Mouse (Mus musculus): ENCODE data around the gene 5730596B20Rik. TPM values are rescaled to one million over a fixed set of nuclear protein-coding genes. Genes with fewer than 3 reads are reported as not detected.
A peak's percentile ranks its signal among the peaks of the same experiment; 100 is the strongest.

The 5730596B20Rik gene
- polyA plus RNA-seq, 1 experiment from 2014 or later, result 0.61 TPM

DNA sequence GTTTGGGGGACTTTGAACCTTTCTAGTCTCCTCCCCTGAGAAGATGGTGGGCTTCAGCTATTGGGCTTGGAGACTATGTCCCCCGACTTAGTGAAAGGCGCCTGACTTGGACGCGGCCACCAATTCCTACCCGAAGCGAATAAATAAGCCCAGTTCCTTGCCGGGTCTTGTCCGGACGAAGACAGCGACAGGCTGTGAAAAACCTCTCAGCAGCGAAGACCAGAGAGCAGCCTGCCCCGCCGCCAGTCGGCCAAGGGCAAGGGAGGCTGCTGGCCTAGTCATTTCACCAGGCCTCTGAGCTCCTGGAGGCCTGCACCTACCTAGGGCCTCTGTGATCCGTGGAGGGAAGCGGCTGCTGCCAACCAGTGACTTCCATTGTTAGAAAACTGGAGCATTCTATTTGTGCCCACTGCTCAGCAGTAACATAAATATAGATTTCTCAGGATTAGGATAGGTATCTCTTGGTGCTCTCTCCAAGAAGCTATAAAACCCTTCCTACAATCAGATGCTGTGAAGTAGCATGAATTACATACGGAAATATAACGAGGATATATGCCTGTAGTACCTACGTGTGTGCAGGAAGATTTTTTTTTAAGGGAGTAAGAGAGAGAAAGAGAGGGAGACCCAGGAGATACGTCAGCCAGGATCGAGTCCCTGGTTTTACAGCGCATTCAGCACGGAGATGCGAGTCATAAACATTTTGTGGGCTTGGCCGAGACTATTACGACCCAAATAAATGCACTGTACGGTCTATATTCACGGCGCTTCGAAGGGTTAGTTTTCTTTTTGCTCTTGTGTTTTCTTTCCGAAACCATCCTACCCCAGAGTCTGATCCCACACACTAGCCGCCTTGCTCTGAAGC, 42.9 kb downstream of the 5730596B20Rik start:
- no peak overlapping the region for H3K4me3 ChIP-seq (ENCODE audit: low read depth, low read length)
- H3K4me1 ChIP-seq (replicated peaks; ENCODE audit: control insufficient read depth, insufficient read depth, low read length), result no peaks in the 10 kb centered on the region; the same call in 1 of the 2 replicates
- peaks cover 95% of the 10 kb centered on the region for H3K27me3 ChIP-seq (replicated peaks; ENCODE audit: control insufficient read depth, insufficient read depth, low read length)
- H3K4me2 ChIP-seq (replicated peaks; ENCODE audit: low read depth), result peak overlapping the region; percentile 92; the same call in 1 of the 2 replicates
- H3K27ac ChIP-seq (ENCODE audit: low read depth, low read length), result no peak overlapping the region
- no peak for ATAC-seq
- H3K36me3 ChIP-seq (ENCODE audit: control insufficient read depth, insufficient read depth), result no peaks in the 10 kb centered on the region
- TF ChIP-seq CTCF (IDR thresholded peaks at IDR 0.05; ENCODE audit: low read depth), result no peak
- no peak overlapping the region for H3K9ac ChIP-seq (ENCODE audit: low read depth, low read length)
- 38% methylated on average over 32 of the region's 32 CpGs for WGBS
- H3K9me3 ChIP-seq (ENCODE audit: control insufficient read depth), result no peaks in the 10 kb centered on the region

DNA sequence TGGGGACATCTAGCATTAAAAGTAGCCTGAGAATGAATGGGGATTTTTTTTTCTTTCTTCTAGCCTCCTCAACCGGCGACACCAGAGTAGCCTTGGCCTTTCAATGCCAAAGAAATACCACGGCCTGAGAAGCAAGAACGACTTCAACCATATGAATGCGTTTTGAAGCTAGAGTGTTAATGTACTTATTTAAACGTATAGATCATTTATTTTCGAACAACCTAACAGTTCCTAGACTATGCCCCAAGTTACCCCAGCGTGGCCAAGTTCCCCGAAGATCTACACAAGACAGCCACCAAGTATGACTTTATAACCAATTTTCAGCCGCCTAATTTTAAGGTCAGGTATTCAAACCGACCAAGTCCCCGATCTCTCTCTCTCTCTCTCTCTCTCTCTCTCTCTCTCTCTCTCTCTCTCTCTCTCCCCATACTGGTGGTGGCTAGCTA, 43.6 kb downstream of the 5730596B20Rik start:
- H3K9me3 ChIP-seq (ENCODE audit: control insufficient read depth), result no peaks in the 10 kb centered on the region
- peak overlapping the region; percentile 92 for H3K4me2 ChIP-seq (replicated peaks; ENCODE audit: low read depth)
- no peak for ATAC-seq
- no peaks in the 10 kb centered on the region for H3K36me3 ChIP-seq (ENCODE audit: control insufficient read depth, insufficient read depth)
- WGBS, result 17% methylated on average over 12 of the region's 12 CpGs
- H3K27ac ChIP-seq (ENCODE audit: low read depth, low read length), result no peak overlapping the region
- H3K4me3 ChIP-seq (ENCODE audit: low read depth, low read length), result peak overlapping the region; percentile 57
- peaks cover 95% of the 10 kb centered on the region for H3K27me3 ChIP-seq (replicated peaks; ENCODE audit: control insufficient read depth, insufficient read depth, low read length)
- H3K4me1 ChIP-seq (replicated peaks; ENCODE audit: control insufficient read depth, insufficient read depth, low read length), result no peaks in the 10 kb centered on the region; the same call in 1 of the 2 replicates
- peak overlapping the region; percentile 28; the same call in 1 of the 2 replicates for H3K9ac ChIP-seq (ENCODE audit: low read depth, low read length)
- TF ChIP-seq CTCF (IDR thresholded peaks at IDR 0.05; ENCODE audit: low read depth), result no peak

DNA sequence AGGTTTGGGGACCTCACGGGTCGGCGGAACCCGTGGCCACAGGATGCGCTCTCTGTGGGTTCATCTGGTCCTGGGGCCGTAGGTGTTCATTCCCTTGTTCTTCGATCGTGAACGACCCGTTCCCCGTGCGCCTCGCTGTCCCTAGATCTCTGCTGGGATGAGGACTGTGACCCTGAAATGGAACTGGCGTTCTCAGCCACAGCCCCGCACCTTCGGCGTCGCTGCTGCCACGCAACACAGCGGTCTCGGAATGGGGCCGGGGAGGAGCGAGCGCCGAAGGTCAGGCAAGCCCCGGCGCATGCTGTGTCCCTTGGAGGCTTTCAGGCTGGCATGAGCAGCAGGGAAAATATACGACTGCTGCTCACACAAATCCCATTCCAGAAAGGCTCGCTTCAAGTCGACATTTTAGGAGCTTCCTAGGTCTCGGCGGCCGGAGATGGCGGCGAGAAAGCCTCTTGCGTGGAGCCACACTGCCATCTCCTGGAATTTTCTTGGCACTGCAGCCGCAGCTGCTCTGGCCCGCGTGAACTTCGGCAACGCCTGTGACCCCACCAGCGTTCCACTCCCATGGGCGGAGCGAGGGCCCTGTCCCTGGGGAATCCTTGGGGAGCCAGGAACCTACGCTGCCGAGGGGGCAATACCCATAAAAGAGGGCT, 44.2 kb downstream of the 5730596B20Rik start, which contains the start of gene Hoxa7:
Hoxa7 (minus strand) TSS at position 518 of the 656 bp plus-strand sequence.
- peak; percentile 99 for TF ChIP-seq CTCF (IDR thresholded peaks at IDR 0.05; ENCODE audit: low read depth)
- peak within 1 kb of the TSS; percentile 15; the same call in 1 of the 2 replicates for H3K27ac ChIP-seq (ENCODE audit: low read depth, low read length)
- H3K4me2 ChIP-seq (replicated peaks; ENCODE audit: low read depth), result peak within 1 kb of the TSS; percentile 92
- H3K9me3 ChIP-seq (ENCODE audit: control insufficient read depth), result no peaks in the 10 kb centered on the region
- peak; percentile 40 for ATAC-seq
- H3K9ac ChIP-seq (ENCODE audit: low read depth, low read length), result peak within 1 kb of the TSS; percentile 28; the same call in 1 of the 2 replicates
- 2% methylated on average over 46 of the region's 46 CpGs for WGBS
- H3K4me1 ChIP-seq (replicated peaks; ENCODE audit: control insufficient read depth, insufficient read depth, low read length), result no peaks in the 10 kb centered on the region; the same call in 1 of the 2 replicates
- H3K4me3 ChIP-seq (ENCODE audit: low read depth, low read length), result peak within 1 kb of the TSS; percentile 57
- peaks cover 95% of the 10 kb centered on the region for H3K27me3 ChIP-seq (replicated peaks; ENCODE audit: control insufficient read depth, insufficient read depth, low read length)
- no peaks in the 10 kb centered on the region for H3K36me3 ChIP-seq (ENCODE audit: control insufficient read depth, insufficient read depth)

DNA sequence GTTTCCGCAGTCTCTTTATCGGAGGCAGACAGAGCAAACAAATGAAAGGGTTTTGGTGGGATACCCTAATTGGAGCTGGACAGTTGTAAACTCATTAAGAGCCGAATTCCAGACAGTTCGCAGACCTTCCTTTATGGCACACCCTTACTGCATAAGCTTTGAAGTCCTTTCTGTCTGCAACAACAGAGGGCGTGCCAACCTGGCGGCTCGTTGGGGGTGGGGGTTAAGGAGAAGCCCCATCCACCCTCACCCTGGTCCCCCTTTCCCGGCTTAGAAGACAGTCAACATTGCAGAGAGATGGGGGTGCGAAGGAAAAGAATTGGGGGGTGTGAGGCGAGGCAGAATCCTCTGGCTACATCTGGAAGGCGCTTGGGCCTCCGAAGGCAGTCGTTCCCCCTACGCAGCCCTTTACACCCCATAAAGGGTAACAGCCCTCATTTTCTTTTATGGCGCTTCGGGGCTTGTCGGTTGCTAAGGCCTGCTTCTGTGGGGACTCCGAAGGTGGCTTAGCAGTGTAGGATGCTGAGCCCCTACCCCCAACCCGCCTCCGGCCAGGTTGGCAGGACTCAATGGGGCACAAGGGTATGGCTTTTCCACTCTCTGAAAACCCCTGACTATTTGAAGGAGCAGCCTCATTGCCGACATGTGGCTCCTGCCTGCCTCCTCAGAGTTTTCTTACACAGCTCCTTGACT, 44.8 kb downstream of the 5730596B20Rik start:
- H3K9ac ChIP-seq (ENCODE audit: low read depth, low read length), result no peak overlapping the region
- peak; percentile 6; the same call in 1 of the 2 replicates for ATAC-seq
- H3K36me3 ChIP-seq (ENCODE audit: control insufficient read depth, insufficient read depth), result no peaks in the 10 kb centered on the region
- H3K27me3 ChIP-seq (replicated peaks; ENCODE audit: control insufficient read depth, insufficient read depth, low read length), result peaks cover 95% of the 10 kb centered on the region
- H3K4me2 ChIP-seq (replicated peaks; ENCODE audit: low read depth), result peak overlapping the region; percentile 92
- no peaks in the 10 kb centered on the region for H3K9me3 ChIP-seq (ENCODE audit: control insufficient read depth)
- H3K4me1 ChIP-seq (replicated peaks; ENCODE audit: control insufficient read depth, insufficient read depth, low read length), result no peaks in the 10 kb centered on the region; the same call in 1 of the 2 replicates
- TF ChIP-seq CTCF (IDR thresholded peaks at IDR 0.05; ENCODE audit: low read depth), result no peak
- WGBS, result 22% methylated on average over 21 of the region's 21 CpGs
- H3K27ac ChIP-seq (ENCODE audit: low read depth, low read length), result no peak overlapping the region
- peak overlapping the region; percentile 57 for H3K4me3 ChIP-seq (ENCODE audit: low read depth, low read length)

DNA sequence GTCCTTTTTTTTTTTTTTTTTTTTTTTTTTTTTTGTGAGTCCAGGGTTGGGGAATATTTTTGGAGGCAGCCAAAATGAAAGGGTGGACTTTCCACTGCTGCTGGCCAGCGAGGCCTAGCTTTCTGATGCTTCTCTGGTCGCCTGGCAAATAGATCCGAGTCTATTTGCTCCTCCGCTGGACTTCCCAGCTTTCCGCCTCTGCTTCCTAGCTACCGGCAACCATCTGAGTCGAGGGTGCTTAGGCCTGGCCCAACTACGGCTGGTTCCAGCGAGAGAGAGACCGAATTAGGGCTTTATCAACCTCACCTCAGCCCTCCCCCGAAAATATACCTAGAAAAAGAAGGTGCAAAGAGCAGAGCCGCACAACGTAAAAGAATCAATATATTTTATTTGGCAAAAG, 45.4 kb downstream of the 5730596B20Rik start:
- H3K4me3 ChIP-seq (ENCODE audit: low read depth, low read length), result no peak overlapping the region
- H3K9me3 ChIP-seq (ENCODE audit: control insufficient read depth), result no peaks in the 10 kb centered on the region
- H3K27ac ChIP-seq (ENCODE audit: low read depth, low read length), result no peak overlapping the region
- 38% methylated on average over 13 of the region's 13 CpGs for WGBS
- H3K9ac ChIP-seq (ENCODE audit: low read depth, low read length), result no peak overlapping the region
- H3K27me3 ChIP-seq (replicated peaks; ENCODE audit: control insufficient read depth, insufficient read depth, low read length), result peaks cover 95% of the 10 kb centered on the region
- no peaks in the 10 kb centered on the region; the same call in 1 of the 2 replicates for H3K4me1 ChIP-seq (replicated peaks; ENCODE audit: control insufficient read depth, insufficient read depth, low read length)
- H3K4me2 ChIP-seq (replicated peaks; ENCODE audit: low read depth), result peak overlapping the region; percentile 92; the same call in 1 of the 2 replicates
- TF ChIP-seq CTCF (IDR thresholded peaks at IDR 0.05; ENCODE audit: low read depth), result no peak
- H3K36me3 ChIP-seq (ENCODE audit: control insufficient read depth, insufficient read depth), result no peaks in the 10 kb centered on the region
- ATAC-seq, result no peak

Data from intestine, postnatal 0 days (tissue).